Mouse (Mus musculus) midbrain, embryonic 12.5 days (tissue): ENCODE measurements around the gene Foxj2. TPM values are rescaled to one million over a fixed set of nuclear protein-coding genes. Genes with fewer than 3 reads are reported as not detected.
A peak's percentile ranks its signal among the peaks of the same experiment; 100 is the strongest.

ENCODE experiments used
- ATAC-seq: fragments of 200-750 bp; cut with Nextera tagmentation; 2 replicates; pipeline ENCODE4 v1.8.0; 2017; ENCODE audit warnings: low read depth, moderate TSS enrichment, moderate library complexity; ENCODE audit not compliant: low FRiP score
- H3K27ac ChIP-seq: fragments of 300-500 bp; sonication (generic); replicated peaks from 2 replicates; pipeline ENCODE4 v1.5.1; 2016; ENCODE audit warnings: mild to moderate bottlenecking
- H3K27me3 ChIP-seq: fragments of 300-500 bp; sonication (generic); 2 replicates; pipeline ENCODE4 v1.6.1; 2016; ENCODE audit warnings: mild to moderate bottlenecking
- H3K36me3 ChIP-seq: fragments of 300-500 bp; sonication (generic); 2 replicates; pipeline ENCODE4 v1.6.1; 2016
- H3K4me1 ChIP-seq: fragments of 300-500 bp; sonication (generic); 2 replicates; pipeline ENCODE4 v1.6.1; 2016
- H3K4me2 ChIP-seq: fragments of 300-500 bp; sonication (generic); replicated peaks from 2 replicates; pipeline ENCODE4 v1.6.1; 2016; ENCODE audit warnings: mild to moderate bottlenecking, moderate library complexity
- H3K4me3 ChIP-seq: fragments of 300-500 bp; sonication (generic); 2 replicates; pipeline ENCODE4 v1.5.1; 2016; ENCODE audit warnings: mild to moderate bottlenecking
- H3K9ac ChIP-seq: fragments of 300-500 bp; sonication (generic); replicated peaks from 2 replicates; pipeline ENCODE4 v1.6.1; 2016; ENCODE audit warnings: mild to moderate bottlenecking, moderate library complexity
- H3K9me3 ChIP-seq: fragments of 300-500 bp; sonication (generic); 2 replicates; pipeline ENCODE4 v1.6.1; 2016; ENCODE audit warnings: mild to moderate bottlenecking
- WGBS: fragments of 180-500 bp; shearing (Covaris S2); methylation state at CpG from one replicate; pipeline ENCODE4 v1.1.7; 2016; 5-methylcytosine and 5-hydroxymethylcytosine counted together
- polyA plus RNA-seq: library from polyadenylated mRNA; unstranded; fragments of >200 nt; fragmentation: Nextera tagmentation; extraction: Ambion mirVana; gene quantifications from 2 replicates; pipeline ENCODE4 v1.2.1, GENCODE M21; 2016

Foxj2 gene
- polyA plus RNA-seq, 1 experiment from 2014 or later = 5.7 TPM

DNA sequence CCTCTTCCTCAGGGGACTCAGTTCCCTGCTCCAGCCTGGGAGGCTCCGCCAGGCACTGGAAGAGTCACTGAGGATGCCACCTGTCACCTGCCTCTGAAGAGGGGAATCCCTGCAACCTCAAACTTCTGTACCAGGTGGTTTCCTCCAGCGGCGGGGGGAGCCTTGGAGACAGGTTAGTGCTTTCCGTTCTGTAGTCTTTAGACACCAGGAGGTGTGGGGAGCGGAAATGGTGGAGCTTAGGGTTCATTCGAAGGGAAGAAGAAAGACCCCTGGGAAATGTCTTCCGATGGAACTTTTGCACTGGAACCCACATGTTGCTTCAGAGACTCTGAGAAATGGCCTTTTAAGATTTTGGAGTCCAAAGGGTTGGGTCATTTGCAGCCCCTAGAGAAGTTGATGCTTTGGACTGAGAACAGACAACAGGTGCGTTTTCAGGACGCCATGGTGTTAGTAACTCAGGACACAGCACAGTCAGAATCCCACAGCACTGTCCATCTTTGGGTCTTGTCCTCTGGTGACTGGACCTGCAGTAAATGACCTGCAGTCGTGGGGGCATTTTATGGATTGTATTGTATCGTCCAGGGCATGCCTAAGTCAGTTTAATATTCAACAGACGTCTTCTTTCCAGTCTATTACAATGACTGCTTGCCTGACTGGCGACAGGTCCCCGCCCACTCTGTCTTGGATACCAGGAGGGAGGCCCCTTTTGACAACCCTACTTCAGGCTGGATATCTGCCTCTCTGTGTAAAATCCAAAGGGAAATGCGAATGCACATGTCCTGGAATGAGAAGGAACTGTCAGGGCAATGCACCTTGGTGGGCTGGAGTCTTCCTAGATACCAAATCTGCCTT lies 1.3 kb downstream of the Foxj2 start:
- Histone ChIP-seq H3K27ac (no peak overlapping the region), H3K4me2 (peak overlapping the region; percentile 78), H3K9me3 (no peaks in the 10 kb centered on the region), H3K27me3 (peaks cover 21% of the 10 kb centered on the region; the same call in 1 of the 2 replicates), H3K9ac (peak overlapping the region; percentile 80), H3K4me1 (peaks cover 24% of the 10 kb centered on the region), H3K4me3 (peak overlapping the region; percentile 74), H3K36me3 (no peaks in the 10 kb centered on the region)
- ATAC-seq = peak; percentile 45; the same call in 1 of the 2 replicates
- WGBS = 27% methylated on average over 15 of the region's 15 CpGs

DNA sequence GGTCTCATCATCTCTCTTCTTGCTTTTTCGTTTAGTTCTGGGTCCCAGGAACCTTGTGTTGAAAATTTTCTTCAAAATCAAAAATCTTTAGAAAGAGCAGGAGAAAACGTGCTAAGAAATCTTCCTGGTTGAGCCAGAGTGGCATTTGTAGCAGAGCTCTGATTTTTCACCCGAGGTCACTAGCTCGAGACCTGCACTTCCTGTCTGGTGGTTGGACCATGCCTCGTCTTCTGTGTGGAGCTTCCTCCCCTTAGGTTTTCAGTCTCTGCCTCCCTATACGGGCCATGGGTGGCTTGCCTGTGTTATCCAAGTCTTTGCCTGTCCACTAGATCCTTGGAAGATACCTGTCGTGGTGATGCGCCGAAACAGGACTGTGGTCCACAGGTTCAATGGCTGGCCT lies 2.1 kb downstream of the Foxj2 start:
- ATAC-seq = no peak
- Histone ChIP-seq H3K36me3 (no peaks in the 10 kb centered on the region), H3K4me1 (peaks cover 31% of the 10 kb centered on the region), H3K4me3 (no peak overlapping the region), H3K27me3 (peaks cover 21% of the 10 kb centered on the region; the same call in 1 of the 2 replicates), H3K27ac (no peak overlapping the region), H3K9ac (no peak overlapping the region), H3K9me3 (no peaks in the 10 kb centered on the region), H3K4me2 (peak overlapping the region; percentile 78)
- WGBS = 81% methylated on average over 9 of the region's 9 CpGs

DNA sequence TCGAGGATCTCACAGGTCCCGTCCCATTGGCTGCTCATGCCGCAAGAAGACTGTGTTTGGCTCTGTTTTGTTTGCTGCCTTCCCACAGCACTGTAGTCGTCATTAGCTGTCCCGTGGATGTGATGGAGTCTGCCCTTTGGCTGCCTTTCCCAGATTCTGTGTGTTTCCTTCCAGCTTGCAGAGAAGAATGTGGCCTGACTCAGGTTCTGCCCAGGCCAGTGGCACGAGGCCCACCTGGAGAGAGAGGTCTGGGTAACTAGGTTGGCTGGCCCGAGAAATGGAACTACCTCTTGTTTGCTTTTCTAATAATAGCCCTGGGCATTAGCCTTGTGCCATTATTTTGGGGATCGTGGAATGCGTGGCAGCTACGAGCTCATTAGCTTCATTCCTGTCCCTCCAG lies 4.4 kb downstream of the Foxj2 start:
- 78% methylated on average over 10 of the region's 10 CpGs for WGBS
- H3K4me3 ChIP-seq = no peak overlapping the region
- no peaks in the 10 kb centered on the region for H3K9me3 ChIP-seq
- no peak overlapping the region for H3K4me2 ChIP-seq
- no peaks in the 10 kb centered on the region for H3K36me3 ChIP-seq
- H3K27me3 ChIP-seq = peaks cover 15% of the 10 kb centered on the region; the same call in 1 of the 2 replicates
- no peak overlapping the region for H3K9ac ChIP-seq
- no peak overlapping the region for H3K27ac ChIP-seq
- no peak for ATAC-seq
- peaks cover 31% of the 10 kb centered on the region for H3K4me1 ChIP-seq

DNA sequence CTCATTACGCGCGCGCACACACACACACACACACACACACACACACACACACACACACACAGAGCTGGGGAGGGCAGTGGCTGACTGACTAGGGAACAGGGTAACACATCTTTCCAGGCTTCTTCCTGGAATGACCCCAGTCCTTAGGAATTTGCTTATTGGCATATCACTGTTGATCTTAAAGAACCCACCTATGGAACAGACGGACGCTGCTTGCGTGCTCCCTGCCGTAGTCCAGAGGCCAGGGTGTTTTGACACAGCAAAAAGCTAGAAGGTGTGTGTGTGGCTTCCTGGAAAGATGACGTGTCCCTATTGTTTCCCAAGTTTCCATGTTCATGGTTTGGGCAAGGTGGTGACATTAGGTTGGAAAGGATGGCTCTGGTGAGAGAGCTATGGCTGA lies 5.5 kb downstream of the Foxj2 start:
- H3K9ac ChIP-seq = no peak overlapping the region
- H3K4me3 ChIP-seq = no peak overlapping the region
- H3K9me3 ChIP-seq = no peaks in the 10 kb centered on the region
- WGBS = 94% methylated on average over 9 of the region's 9 CpGs
- ATAC-seq = no peak
- peaks cover 31% of the 10 kb centered on the region for H3K4me1 ChIP-seq
- peaks cover 15% of the 10 kb centered on the region; the same call in 1 of the 2 replicates for H3K27me3 ChIP-seq
- H3K36me3 ChIP-seq = no peaks in the 10 kb centered on the region; the same call in 1 of the 2 replicates
- no peak overlapping the region for H3K27ac ChIP-seq
- 0 out of 2 replicates have a peak overlapping the region, but pooled peaks have one; percentile 65 for H3K4me2 ChIP-seq

DNA sequence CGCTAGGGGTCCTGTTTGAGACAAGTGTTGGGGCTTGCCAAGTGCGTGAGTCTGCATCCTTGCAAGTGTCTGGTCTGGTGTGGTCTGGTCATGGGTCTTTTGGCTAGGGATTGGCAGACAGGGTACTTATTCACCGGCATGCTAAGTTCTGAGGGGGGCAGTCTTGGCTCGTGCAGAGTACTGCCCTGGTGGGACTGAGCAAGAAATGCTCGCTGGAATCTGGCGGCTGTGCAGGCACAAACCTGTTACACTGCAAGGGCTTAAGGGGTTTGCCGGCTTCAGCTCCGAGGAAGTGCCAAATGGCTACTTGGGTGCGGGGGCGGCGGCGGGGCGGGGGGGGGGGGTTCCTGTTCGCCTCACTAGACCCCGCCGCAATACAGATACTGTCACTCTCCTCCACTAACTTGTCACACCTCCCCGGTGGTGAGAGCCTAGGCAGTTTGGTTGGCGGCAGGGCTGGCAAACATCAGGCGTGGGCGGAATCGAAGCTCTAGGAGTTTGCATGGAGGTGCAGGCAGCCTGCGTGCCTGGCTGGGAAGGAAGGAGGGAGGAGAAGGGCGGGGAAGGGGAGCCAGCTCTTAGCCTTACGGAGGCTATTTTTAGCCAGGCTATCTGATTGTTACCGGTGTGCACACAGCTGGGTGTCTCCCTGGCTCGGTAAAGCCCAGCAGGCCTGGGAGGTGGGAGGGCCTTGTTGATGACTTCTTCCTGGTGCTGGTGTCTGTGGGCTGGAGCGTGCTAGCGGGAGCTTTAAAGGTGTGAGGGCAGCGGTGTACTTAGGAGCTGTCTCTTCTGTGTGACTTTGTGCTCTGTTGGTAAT lies 6.4 kb downstream of the Foxj2 start:
- no peak overlapping the region for H3K27ac ChIP-seq
- 2% methylated on average over 29 of the region's 29 CpGs for WGBS

DNA sequence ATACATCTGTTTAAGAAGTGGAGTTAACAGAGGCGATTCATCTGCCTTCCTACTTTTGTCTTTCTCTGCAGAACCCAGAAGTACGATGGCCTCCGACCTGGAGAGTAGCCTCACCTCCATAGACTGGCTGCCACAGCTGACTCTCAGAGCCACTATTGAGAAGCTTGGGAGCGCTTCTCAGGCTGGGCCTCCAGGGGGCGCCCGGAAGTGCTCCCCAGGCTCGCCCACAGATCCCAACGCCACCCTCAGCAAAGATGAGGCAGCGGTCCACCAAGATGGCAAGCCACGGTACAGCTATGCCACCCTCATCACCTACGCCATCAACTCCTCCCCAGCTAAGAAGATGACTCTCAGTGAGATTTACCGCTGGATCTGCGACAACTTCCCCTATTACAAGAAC lies 8.4 kb downstream of the Foxj2 start:
- Histone ChIP-seq H3K9ac (no peak overlapping the region), H3K36me3 (peaks cover 8% of the 10 kb centered on the region), H3K27ac (no peak overlapping the region), H3K4me3 (no peak overlapping the region), H3K4me1 (peaks cover 13% of the 10 kb centered on the region), H3K4me2 (no peak overlapping the region), H3K27me3 (peaks cover 15% of the 10 kb centered on the region; the same call in 1 of the 2 replicates), H3K9me3 (no peaks in the 10 kb centered on the region)
- no peak for ATAC-seq
- 41% methylated on average over 13 of the region's 13 CpGs for WGBS

More for the DNA sequence above, 6.4 kb downstream of the Foxj2 start:
- peaks cover 15% of the 10 kb centered on the region; the same call in 1 of the 2 replicates for H3K27me3 ChIP-seq
- no peaks in the 10 kb centered on the region; the same call in 1 of the 2 replicates for H3K36me3 ChIP-seq
- peaks cover 21% of the 10 kb centered on the region for H3K4me1 ChIP-seq
- peak overlapping the region; percentile 46 for H3K9ac ChIP-seq
- H3K9me3 ChIP-seq = no peaks in the 10 kb centered on the region
- ATAC-seq = peak; percentile 59
- peak overlapping the region; percentile 38 for H3K4me3 ChIP-seq
- H3K4me2 ChIP-seq = peak overlapping the region; percentile 65

DNA sequence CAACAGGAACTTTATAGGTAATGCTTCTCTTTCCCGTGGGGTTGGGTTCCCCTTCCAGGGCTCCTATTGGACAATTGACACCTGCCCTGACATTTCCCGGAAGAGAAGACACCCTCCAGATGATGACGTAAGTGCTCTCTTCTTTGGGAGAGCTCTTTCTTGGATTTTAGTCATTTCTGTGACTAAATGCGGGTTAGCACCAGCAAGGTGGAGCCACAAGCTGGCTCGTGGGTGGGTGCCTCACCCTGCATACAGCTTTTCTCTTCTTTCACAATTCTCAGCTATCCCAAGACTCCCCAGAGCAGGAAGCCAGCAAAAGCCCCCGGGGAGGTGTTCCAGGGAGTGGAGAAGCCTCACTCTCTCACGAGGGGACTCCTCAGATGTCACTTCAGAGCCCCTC lies 13.2 kb downstream of the Foxj2 start:
- Histone ChIP-seq H3K27ac (no peak overlapping the region), H3K4me3 (no peak overlapping the region), H3K4me2 (no peak overlapping the region), H3K4me1 (no peaks in the 10 kb centered on the region), H3K9ac (no peak overlapping the region), H3K9me3 (no peaks in the 10 kb centered on the region), H3K36me3 (peaks cover 34% of the 10 kb centered on the region), H3K27me3 (no peaks in the 10 kb centered on the region)
- no peak for ATAC-seq
- 89% methylated on average over 7 of the region's 7 CpGs for WGBS

DNA sequence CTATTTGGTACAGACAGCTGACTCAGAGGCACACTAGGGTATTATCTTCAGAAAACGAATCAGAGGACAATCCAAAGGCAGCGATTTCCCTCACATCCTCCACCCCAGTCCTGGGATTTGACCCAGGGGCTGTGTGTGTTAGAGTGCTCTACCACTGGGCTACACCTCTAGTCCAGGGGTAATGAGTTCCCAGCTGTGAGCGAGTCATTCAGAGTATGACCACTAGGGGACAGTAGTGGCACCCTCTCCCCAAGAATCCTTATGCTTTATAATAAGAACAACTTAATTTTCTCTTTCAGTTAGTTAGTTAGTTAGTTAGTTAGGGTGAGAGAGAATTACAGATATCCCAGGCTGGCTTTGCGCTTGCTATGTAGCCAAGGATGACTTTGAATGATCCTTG lies 14.7 kb downstream of the Foxj2 start:
- H3K9me3 ChIP-seq = no peaks in the 10 kb centered on the region
- no peak overlapping the region for H3K4me3 ChIP-seq
- no peak for ATAC-seq
- H3K36me3 ChIP-seq = peaks cover 45% of the 10 kb centered on the region
- H3K4me2 ChIP-seq = no peak overlapping the region
- no peaks in the 10 kb centered on the region for H3K27me3 ChIP-seq
- 75% methylated on average over 4 of the region's 4 CpGs for WGBS
- H3K9ac ChIP-seq = no peak overlapping the region
- H3K4me1 ChIP-seq = no peaks in the 10 kb centered on the region
- H3K27ac ChIP-seq = no peak overlapping the region

DNA sequence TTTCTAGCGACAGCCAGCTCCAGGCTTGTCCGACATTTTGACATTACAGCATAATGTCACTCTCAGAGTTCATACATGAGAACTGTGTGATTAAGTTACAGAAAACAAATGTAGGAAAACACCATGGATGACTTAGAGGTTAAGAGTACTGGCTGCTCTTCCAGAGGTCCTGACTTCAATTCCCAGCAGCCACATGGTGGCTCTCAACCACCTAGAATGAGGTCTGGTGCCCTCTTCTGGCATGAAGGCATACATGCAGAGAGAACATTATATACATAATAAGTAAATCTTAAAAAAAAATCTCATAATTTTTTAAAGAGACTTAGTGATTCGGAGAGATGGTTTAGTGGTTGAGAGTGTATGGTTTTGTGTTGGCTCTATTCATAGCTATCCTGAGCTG lies 17.3 kb downstream of the Foxj2 start:
- Histone ChIP-seq H3K9ac (no peak overlapping the region), H3K4me1 (no peaks in the 10 kb centered on the region), H3K9me3 (no peaks in the 10 kb centered on the region), H3K4me2 (no peak overlapping the region), H3K4me3 (no peak overlapping the region), H3K36me3 (peaks cover 67% of the 10 kb centered on the region), H3K27me3 (no peaks in the 10 kb centered on the region), H3K27ac (no peak overlapping the region)
- WGBS = 95% methylated on average over 3 of the region's 3 CpGs
- no peak for ATAC-seq

DNA sequence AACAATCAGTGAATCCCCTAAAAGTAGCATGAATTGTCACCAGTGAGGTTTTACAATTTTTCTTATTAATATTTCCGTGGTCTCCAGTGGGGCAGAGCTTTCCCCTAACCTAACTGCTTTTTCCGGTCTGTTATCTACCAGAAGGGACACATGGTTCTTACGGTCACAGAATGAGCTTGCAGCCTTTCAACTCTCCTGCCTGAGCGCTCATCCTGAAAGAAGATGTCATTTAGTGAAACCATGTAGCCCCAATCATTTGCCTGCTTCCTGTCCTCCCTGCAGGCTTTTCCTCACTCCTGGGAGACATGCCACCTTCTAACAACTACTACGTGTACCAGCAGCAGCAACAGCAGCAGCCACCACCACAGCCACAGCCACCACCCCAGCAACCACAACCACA lies 17.8 kb downstream of the Foxj2 start:
- no peak overlapping the region for H3K9ac ChIP-seq
- no peak for ATAC-seq
- H3K9me3 ChIP-seq = no peaks in the 10 kb centered on the region
- H3K4me2 ChIP-seq = no peak overlapping the region
- H3K4me3 ChIP-seq = no peak overlapping the region
- 94% methylated on average over 5 of the region's 5 CpGs for WGBS
- no peaks in the 10 kb centered on the region for H3K4me1 ChIP-seq
- H3K27ac ChIP-seq = no peak overlapping the region
- peaks cover 64% of the 10 kb centered on the region for H3K36me3 ChIP-seq
- no peaks in the 10 kb centered on the region for H3K27me3 ChIP-seq

DNA sequence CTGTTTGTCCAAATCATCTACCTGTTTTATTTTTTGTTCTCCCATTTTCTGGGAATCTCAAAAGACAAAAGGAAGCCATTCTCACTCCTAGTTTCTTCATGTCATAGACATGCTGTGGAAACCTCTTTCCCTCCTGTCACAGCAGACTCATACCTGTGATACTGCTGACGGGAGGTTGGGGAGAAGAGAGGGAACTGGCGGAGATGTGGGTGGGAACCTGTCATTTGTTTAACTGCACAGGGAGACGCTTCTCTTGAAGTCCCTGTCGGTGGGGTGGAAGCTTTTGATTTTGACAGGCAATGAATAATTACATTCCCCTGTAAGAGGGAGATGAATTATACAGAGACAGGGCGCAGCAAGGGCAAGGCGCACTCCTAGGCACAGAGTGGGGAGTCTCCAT lies 24.0 kb downstream of the Foxj2 start:
- Histone ChIP-seq H3K27ac (no peak overlapping the region), H3K4me1 (no peaks in the 10 kb centered on the region), H3K27me3 (no peaks in the 10 kb centered on the region), H3K9ac (no peak overlapping the region), H3K9me3 (no peaks in the 10 kb centered on the region), H3K4me2 (no peak overlapping the region), H3K36me3 (peaks cover 36% of the 10 kb centered on the region), H3K4me3 (no peak overlapping the region)
- WGBS = 86% methylated on average over 6 of the region's 6 CpGs
- ATAC-seq = no peak

DNA sequence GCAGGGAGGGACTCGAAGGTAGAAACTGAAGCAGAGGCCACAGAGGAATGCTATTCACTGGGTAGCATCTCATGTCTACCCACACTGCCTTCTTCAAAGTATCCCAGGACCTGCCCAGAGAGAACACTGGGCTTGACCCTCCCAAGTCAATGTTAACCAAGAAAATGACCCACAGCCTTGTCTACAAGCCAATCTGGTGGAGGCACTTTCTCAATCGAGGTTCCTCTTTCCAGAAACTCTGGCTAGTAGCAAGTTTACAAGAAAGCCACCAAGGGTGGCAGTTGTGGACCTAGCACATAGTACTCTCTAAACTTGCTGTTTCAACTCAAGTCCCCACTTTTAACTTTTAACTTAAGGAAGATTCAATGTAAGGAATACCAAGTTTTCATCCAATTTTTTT lies 33.0 kb downstream of the Foxj2 start:
- no peaks in the 10 kb centered on the region for H3K36me3 ChIP-seq
- WGBS = 89% methylated on average over 2 of the region's 2 CpGs
- no peak for ATAC-seq

More for the DNA sequence above, 33.0 kb downstream of the Foxj2 start:
- Histone ChIP-seq H3K4me3 (no peak overlapping the region), H3K27me3 (no peaks in the 10 kb centered on the region), H3K4me2 (no peak overlapping the region), H3K27ac (no peak overlapping the region), H3K9me3 (no peaks in the 10 kb centered on the region), H3K9ac (no peak overlapping the region), H3K4me1 (no peaks in the 10 kb centered on the region)
